Mouse (Mus musculus) heart, adult 2 months (tissue): Measurements from ENCODE around the gene Bcar3.

Experiments used
- CTCF ChIP-seq: fragments of 200-600 bp; IDR thresholded peaks from 2 replicates; pipeline ENCODE4 v1.8.1; 2022; ENCODE audit warnings: antibody characterized with exemption, mild to moderate bottlenecking, moderate library complexity
- EP300 ChIP-seq: fragments of 200-500 bp; IDR thresholded peaks from 2 replicates; pipeline ENCODE4 v1.6.1; 2011; ENCODE audit warnings: low read depth, low read length, control low read depth; ENCODE audit not compliant: insufficient read depth

GRCm38 (mm10) chr3:122458743-122459142 lies 164.8 kb downstream of the Bcar3 start:
- no peak for TF ChIP-seq EP300
- TF ChIP-seq CTCF = no peak
